Mouse (Mus musculus): ENCODE results near the gene Slc6a6. TPM values are rescaled to one million over a fixed set of nuclear protein-coding genes. Genes with fewer than 3 reads are reported as not detected.

Gene Slc6a6
- total RNA-seq, 1 experiment from 2014 or later = 36.7 TPM

DNA sequence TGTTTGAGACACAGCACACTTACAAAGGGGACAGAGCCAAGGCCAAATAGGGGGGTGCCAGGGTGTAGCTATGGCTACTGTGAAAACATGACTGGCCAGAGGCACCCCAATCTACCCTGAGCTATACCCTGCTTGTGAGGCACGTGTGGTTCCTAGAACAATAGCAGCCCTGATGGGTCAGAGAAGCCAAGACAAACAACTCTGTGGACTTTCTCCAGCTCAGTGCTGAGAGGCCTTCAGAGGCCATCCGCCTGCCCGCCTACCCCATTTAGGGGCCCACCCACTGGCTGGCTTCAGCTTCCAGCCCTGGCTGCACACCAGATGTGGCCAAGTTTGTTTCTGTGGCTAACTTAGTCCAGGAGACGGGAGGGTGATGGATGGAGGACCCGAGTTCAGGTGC is 52.6 kb downstream of the Slc6a6 start:
- ATAC-seq (replicated peaks in 1 of 2; ENCODE audit: insufficient read depth in 1 of 2, low FRiP score in 2 of 2, low TSS enrichment in 1 of 2, low read depth in 1 of 2, poor library complexity in 2 of 2, severe bottlenecking in 2 of 2) = no peak

DNA sequence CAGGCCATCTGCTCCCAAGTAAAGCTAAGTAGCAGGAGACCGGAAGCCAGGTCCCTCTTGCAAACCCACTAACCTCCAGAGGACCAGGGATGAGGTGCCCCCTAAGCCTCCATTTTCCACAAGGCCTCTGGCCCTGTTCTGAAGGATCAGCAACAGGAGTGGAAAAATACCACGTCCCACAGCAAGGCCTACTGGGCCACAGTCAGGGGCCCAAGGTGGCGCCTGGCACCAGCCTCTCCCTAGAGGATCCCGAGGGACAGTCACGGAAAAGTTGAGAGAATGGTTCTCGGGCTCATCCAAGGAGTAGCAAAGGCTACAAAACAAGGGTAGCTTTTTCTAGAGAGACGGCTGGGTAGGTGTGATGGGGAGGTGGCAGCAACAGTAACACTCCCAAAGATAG is 53.6 kb downstream of the Slc6a6 start:
- no peak for ATAC-seq (replicated peaks in 1 of 2; ENCODE audit: insufficient read depth in 1 of 2, low FRiP score in 2 of 2, low TSS enrichment in 1 of 2, low read depth in 1 of 2, poor library complexity in 2 of 2, severe bottlenecking in 2 of 2)

DNA sequence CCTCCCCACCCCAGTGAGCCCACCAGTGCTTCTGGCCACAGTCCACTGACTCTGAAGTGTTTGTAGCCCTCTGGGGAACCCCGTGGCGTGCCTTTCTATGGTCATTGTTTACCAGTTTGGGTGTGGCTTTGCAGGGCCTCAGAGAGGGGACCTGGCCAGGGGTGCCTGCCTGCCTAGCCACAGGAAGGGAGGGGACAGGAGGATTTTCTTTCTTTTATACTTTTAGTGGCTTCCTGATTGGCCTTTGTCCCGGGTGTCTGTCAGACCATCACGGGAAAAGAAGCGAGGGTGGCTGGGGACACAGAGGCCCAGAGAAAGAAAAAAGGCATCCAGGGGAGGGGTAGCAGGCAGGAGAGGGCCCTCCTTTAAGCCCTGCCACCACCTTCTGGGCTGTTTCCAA is 54.2 kb downstream of the Slc6a6 start:
- no peak for ATAC-seq (replicated peaks in 1 of 2; ENCODE audit: insufficient read depth in 1 of 2, low FRiP score in 2 of 2, low TSS enrichment in 1 of 2, low read depth in 1 of 2, poor library complexity in 2 of 2, severe bottlenecking in 2 of 2)

DNA sequence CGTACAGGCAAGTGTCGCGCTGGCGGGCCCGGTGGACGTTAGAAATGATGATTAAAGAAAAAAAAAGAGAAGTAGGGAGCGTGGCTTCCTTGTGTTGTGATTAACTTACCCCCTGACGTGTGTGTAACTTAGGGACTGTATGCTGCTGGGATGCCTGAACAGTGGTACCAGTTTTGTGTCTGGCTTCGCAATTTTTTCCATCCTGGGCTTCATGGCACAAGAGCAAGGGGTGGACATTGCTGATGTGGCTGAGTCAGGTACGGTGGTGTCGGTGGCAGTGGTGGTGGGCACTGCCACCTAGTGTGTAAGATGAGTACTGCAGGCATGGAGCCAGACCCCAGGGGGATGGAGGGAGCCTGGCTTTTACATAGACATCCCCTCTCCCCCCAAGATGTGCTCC is 57.2 kb downstream of the Slc6a6 start:
- ATAC-seq (replicated peaks in 1 of 2; ENCODE audit: insufficient read depth in 1 of 2, low FRiP score in 2 of 2, low TSS enrichment in 1 of 2, low read depth in 1 of 2, poor library complexity in 2 of 2, severe bottlenecking in 2 of 2) = peak; percentile 72 to 77

DNA sequence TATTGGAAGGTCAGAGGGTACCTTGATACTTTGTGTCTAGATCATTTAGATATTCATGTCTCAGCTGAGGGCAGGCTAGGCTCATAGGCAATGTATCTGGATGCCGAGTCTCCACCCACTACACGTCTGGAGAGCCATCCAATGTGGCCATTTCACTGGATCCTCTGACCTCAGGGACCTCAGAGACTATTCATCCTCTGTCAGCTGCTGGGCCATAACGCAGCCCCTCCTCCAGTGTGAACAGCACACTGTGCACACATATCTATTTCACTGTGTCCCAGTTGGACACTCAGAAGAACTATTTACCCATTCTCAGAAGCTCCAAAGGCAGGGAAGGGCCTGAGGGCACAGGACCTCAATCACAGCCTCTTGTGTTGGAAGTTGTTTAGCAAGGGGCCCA is 58.6 kb downstream of the Slc6a6 start:
- no peak for ATAC-seq (replicated peaks in 1 of 2; ENCODE audit: insufficient read depth in 1 of 2, low FRiP score in 2 of 2, low TSS enrichment in 1 of 2, low read depth in 1 of 2, poor library complexity in 2 of 2, severe bottlenecking in 2 of 2)

DNA sequence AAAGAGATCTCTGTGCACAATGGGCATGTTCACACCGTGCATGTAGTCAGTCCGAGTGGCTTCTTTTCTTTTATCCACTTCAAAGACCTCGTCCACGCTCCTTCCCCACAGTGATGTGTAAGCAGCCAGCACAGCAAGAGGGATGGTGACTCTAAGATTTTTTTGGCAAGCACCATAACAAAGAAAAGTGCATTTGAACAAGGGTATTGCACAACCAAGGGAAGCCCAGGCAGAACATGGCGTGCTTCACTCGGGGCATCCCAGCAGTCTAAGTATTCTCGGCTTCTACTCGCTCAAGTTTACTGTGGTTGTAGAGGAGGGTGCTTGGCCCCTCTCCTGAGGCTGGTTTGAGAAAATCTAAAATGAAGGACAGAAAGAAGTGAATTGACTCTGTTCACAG is 59.1 kb downstream of the Slc6a6 start:
- no peak for ATAC-seq (replicated peaks in 1 of 2; ENCODE audit: insufficient read depth in 1 of 2, low FRiP score in 2 of 2, low TSS enrichment in 1 of 2, low read depth in 1 of 2, poor library complexity in 2 of 2, severe bottlenecking in 2 of 2)

DNA sequence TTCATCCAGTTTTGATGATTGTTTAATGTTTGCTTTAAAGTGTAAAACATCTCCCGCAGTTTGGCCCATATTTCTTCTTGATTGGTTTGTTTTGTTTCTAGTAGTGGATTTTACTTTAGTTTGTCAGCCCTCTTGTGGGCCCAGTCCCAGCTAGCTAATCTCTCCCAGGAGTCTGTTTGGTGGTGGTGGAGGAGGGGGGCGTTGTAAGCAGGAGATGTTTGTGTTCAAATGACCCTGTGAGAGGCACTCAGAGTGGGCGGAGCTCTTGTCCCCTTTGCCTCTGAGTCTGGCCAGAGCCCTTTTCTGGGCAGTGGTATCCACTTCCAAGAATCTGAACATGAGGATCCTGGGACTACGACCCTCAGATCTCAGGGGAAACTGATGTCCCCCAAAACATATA is 60.0 kb downstream of the Slc6a6 start:
- ATAC-seq (replicated peaks in 1 of 2; ENCODE audit: insufficient read depth in 1 of 2, low FRiP score in 2 of 2, low TSS enrichment in 1 of 2, low read depth in 1 of 2, poor library complexity in 2 of 2, severe bottlenecking in 2 of 2) = no peak

DNA sequence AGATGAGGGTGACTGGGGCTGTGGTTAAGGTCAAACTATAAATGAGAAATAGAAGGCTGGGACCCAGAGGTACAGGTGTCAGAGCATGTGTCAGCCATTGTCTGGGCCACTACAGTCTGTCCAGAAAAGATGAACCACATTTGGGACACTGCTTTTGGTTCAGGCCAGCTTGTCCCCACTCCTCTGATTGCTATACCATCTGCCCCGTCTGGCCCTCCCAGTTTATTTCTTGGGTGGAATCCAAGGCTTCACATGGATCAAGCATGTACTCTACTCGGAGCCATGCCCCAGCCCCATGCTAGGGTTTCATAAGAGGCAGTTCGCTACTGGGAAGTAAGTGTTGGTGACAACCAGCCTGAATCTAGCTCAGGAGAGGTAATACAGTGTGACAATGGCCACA is 61.4 kb downstream of the Slc6a6 start:
- ATAC-seq (replicated peaks in 1 of 2; ENCODE audit: insufficient read depth in 1 of 2, low FRiP score in 2 of 2, low TSS enrichment in 1 of 2, low read depth in 1 of 2, poor library complexity in 2 of 2, severe bottlenecking in 2 of 2) = no peak

DNA sequence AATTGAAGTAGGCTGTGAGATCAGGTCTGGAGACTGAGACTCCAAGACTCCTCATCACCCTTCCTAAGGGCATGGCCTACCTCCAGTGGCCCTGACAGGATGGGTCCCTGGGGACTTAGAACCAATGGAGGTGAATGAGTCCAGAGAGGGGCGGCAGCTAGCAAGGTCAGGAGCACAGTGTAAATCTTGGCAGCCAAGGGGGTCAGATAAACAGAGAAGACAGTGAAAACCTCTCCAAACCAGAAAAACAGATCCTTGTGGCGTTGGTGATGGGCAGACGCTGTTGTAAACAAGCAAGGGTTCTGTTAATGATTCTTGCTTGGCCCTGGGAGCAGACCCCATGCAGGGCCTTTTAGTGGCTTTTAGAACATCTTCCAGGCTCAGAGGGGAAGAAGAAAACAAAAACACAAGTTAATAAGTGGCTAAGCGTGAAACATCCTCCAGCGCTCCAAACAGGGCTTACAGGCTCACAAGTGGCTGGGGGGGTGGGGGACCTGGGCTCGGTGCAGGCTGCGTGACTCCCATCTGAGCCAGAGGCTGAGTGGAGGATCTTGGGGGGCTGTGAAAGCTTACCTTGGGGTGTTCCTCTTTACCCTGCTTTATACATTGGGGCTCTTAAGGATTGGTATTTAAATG is 62.2 kb downstream of the Slc6a6 start:
- ATAC-seq (replicated peaks in 1 of 2; ENCODE audit: insufficient read depth in 1 of 2, low FRiP score in 2 of 2, low TSS enrichment in 1 of 2, low read depth in 1 of 2, poor library complexity in 2 of 2, severe bottlenecking in 2 of 2) = no peak

DNA sequence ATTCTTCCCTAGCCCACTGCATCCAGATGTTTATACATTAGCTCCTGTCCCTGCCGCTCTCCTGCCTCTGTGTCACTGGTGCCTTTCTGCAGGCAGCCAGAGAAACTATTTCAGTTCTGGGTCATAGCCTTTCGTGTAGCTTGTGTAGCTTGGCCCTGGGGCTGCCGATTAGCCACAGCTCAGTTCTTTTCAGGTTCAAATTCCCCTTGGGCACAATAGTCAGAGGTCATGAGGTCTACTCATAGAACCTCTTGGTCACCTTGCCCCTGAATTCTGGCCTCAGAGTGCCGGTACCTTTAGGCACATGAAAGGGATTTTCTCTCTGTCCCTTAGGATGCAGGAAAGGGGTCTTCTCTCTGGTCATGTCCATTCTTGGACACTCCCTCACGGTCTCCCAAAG is 62.9 kb downstream of the Slc6a6 start:
- ATAC-seq (replicated peaks in 1 of 2; ENCODE audit: insufficient read depth in 1 of 2, low FRiP score in 2 of 2, low TSS enrichment in 1 of 2, low read depth in 1 of 2, poor library complexity in 2 of 2, severe bottlenecking in 2 of 2) = no peak

DNA sequence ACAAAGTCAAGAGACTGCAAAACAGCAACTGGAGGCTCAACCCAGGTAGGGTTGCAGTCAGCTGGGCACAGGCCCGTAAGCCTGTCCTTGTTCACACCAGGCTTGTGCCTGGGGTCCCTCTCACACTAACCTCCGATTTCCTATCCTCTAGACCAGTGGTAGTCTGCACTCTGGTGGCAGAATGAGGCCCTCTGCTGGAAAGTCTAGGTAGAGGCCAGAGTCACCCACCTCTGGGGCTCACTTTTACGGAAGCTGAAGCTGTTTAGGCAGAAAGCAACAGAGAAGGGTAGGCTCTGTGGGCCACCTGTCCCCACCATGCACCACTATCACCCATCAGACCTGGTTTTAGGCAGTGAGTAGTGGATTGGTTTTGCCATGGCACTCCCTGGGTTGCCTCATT is 67.1 kb downstream of the Slc6a6 start:
- no peak for ATAC-seq (replicated peaks in 1 of 2; ENCODE audit: insufficient read depth in 1 of 2, low FRiP score in 2 of 2, low TSS enrichment in 1 of 2, low read depth in 1 of 2, poor library complexity in 2 of 2, severe bottlenecking in 2 of 2)

DNA sequence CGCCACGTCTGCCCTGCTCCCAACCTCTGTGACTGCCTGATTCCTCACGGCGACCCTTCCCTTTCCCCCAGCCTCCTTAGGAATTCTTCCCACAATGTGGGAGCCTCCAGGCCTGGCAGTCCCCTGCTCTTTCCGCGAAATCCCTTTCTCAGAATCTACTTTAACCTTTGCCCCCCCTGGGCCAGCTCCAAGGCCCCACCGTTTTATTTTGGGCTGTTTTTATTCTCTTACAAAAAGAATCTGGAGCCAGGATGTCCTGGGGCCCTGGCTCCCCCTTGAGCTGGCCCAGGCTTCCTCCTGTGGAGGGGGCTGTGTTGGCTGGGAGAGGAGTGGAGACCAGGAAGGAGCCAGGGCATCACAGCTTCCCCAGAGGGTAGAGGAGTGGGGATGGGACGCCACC is 69.0 kb downstream of the Slc6a6 start:
- ATAC-seq (replicated peaks in 1 of 2; ENCODE audit: insufficient read depth in 1 of 2, low FRiP score in 2 of 2, low TSS enrichment in 1 of 2, low read depth in 1 of 2, poor library complexity in 2 of 2, severe bottlenecking in 2 of 2) = no peak; a peak in 1 of 4 replicates

DNA sequence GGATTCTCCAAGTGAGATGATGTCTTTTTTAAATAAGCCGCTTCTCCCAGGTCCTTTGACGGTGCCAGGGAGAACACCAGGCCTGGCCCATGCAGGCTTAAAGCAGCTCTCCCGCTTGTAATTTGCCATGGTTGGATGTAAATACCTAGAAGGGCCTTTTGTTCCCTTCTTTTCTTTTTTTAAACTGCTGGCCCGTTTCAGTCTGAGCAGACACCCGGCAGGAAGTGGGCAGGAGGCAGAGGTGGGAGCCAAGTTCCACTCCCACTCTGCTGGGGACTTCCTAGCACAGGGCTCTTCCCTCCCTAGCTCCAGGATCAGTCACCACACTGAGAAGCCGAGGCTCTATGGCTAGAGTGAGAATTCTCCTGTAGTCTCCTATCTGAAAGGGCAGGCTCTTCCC is 70.2 kb downstream of the Slc6a6 start:
- ATAC-seq (replicated peaks in 1 of 2; ENCODE audit: insufficient read depth in 1 of 2, low FRiP score in 2 of 2, low TSS enrichment in 1 of 2, low read depth in 1 of 2, poor library complexity in 2 of 2, severe bottlenecking in 2 of 2) = 0 out of 4 replicates have a peak, but pooled peaks of 1 of the 2 experiments have one; percentile 6

DNA sequence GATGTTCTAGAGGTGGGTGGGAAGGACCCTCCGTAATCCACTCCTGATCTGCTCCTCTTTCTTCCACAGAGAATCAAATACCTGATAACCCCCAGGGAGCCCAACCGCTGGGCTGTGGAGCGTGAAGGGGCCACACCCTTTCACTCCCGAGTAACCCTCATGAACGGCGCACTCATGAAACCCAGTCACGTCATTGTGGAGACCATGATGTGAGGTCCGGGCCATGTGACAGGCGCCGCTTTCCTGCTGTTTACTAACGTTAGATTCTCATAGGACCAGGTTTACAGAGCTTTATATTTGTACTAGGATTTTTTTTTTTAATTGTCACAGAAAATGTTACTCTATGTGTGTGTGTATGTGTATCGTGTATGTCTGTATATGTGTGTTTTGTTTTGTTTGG is 71.0 kb downstream of the Slc6a6 start:
- ATAC-seq (replicated peaks in 1 of 2; ENCODE audit: insufficient read depth in 1 of 2, low FRiP score in 2 of 2, low TSS enrichment in 1 of 2, low read depth in 1 of 2, poor library complexity in 2 of 2, severe bottlenecking in 2 of 2) = no peak

DNA sequence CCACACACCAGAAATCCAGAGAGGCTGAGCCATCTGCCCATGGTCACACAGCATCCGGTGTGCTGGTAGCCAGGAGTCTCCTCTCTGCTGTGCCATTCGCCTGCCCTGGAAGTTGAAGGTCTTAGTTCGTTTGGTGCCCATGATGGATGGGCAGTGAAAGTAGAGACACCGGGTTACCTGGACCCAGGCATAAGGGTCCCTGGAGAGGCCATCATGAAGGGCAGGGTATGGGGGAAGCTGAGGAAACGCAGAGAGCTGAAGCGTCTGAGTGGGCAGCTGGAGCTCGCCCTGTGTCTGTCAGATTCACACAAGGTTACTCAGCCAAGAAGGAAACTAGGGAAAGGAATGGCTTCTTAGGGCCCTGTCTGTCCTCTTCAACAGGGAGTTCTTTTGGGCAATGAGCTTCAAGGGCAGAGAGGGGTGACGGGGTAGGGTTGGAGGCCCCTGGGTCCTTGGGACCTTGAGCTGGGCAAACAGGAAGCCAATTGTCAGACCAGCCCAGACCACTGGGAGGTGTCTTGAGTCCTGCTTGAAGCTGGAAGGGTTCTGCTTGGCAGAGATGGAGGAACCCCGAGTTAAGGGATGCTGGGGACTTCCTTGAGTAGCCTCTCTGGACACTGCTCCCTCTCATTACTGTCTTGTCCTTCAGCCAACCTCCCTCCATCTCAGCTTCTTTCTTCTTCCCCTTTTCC is 78.3 kb downstream of the Slc6a6 start:
- ATAC-seq (replicated peaks in 1 of 2; ENCODE audit: insufficient read depth in 1 of 2, low FRiP score in 2 of 2, low TSS enrichment in 1 of 2, low read depth in 1 of 2, poor library complexity in 2 of 2, severe bottlenecking in 2 of 2) = no peak

DNA sequence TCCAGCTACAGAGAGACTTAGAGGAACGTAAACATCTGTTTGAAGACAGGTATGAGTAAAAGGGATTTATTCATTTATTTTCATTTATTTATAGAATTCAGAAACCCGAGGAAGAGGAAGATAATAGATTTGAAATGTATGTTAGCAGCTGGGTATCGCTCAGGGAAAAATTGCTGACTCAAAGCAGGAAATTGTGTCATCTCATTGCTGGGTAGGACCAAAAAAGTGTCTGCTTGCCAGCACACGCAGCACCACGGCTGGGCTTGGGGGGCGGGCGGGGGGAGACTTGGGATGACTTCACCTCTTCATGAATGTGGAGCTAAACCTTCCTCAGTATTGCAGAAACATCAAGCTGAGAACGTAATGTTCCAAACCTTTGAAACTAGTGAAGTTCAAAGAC is 83.7 kb downstream of the Slc6a6 start:
- ATAC-seq (replicated peaks in 1 of 2; ENCODE audit: insufficient read depth in 1 of 2, low FRiP score in 2 of 2, low TSS enrichment in 1 of 2, low read depth in 1 of 2, poor library complexity in 2 of 2, severe bottlenecking in 2 of 2) = peak in 1 of 2 experiments; percentile 25; a peak in 1 of 4 replicates

DNA sequence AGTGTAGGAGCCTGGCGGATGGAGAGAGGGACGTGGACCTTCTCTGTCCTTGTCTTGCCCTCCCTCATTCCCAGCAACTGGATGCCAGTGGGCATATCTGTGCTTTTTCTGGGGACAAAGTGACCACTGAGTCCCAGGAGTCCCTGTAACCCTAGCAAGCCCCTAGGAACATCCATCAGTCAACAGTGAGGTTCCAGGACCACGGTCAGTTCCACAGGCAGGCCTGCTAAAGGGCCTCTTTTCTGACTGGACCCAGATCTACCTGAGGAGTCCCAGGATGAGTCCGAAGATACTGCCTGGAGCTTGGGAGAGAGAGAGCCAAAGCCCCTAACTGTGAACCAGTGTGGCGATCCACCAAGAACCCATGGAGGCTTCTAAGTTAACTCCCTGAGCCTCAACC is 90.1 kb downstream of the Slc6a6 start:
- ATAC-seq (replicated peaks in 1 of 2; ENCODE audit: insufficient read depth in 1 of 2, low FRiP score in 2 of 2, low TSS enrichment in 1 of 2, low read depth in 1 of 2, poor library complexity in 2 of 2, severe bottlenecking in 2 of 2) = no peak

DNA sequence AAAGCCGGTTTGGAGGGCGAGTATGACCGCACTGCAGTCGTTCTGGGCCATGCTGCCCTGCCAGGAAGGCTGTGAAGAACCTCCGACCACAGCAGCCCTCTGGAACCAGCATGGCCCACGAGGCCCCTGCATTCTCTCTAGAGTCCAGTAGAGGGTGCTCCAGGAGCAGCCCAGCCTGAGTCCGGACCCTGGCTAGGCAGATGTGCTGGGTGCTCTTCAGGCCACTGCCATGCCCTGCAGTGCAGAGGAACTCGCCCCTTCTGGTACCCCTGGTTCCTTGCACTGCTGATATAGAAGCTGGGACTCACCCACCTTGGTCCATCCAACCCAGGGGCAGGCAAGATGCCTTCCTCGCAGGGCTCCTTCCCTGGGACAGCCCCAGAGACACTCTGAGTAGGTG is 92.7 kb downstream of the Slc6a6 start:
- ATAC-seq (replicated peaks in 1 of 2; ENCODE audit: insufficient read depth in 1 of 2, low FRiP score in 2 of 2, low TSS enrichment in 1 of 2, low read depth in 1 of 2, poor library complexity in 2 of 2, severe bottlenecking in 2 of 2) = peak; percentile 85 to 87

DNA sequence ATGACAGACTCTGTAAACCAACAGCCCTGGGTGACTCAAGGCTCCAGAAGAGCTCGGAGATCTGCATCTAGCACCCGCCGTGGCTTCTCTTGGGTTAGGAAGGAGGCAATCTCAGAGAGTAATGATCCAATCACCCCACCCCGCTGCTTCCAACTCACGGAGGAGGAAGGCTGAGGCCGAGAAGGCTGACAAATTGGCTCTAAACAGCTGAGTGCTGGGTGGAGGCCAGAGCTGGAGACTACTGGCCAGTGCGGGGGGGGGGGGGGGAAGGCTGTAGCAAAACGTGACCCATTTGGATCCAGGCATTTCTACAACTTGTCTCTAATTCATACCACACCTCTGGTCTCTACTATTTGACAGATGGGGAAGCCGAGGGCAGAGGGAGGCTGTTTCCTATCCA is 95.4 kb downstream of the Slc6a6 start:
- no peak for ATAC-seq (replicated peaks in 1 of 2; ENCODE audit: insufficient read depth in 1 of 2, low FRiP score in 2 of 2, low TSS enrichment in 1 of 2, low read depth in 1 of 2, poor library complexity in 2 of 2, severe bottlenecking in 2 of 2)

Measured in hematopoietic stem cell, adult 5-6 weeks (primary cell).